Mouse (Mus musculus) bone marrow macrophage, adult 2 months (primary cell): ENCODE measurements around the gene Arid3b.

Source experiments
- CTCF ChIP-seq: IDR thresholded peaks from 2 replicates; pipeline ENCODE4 v1.5.1; 2012; ENCODE audit warnings: low read depth, mild to moderate bottlenecking, low read length, moderate library complexity
- POLR2A ChIP-seq: IDR thresholded peaks from 2 replicates; pipeline ENCODE4 v1.6.1; 2012; ENCODE audit warnings: mild to moderate bottlenecking, low read depth, low read length, borderline replicate concordance

DNA sequence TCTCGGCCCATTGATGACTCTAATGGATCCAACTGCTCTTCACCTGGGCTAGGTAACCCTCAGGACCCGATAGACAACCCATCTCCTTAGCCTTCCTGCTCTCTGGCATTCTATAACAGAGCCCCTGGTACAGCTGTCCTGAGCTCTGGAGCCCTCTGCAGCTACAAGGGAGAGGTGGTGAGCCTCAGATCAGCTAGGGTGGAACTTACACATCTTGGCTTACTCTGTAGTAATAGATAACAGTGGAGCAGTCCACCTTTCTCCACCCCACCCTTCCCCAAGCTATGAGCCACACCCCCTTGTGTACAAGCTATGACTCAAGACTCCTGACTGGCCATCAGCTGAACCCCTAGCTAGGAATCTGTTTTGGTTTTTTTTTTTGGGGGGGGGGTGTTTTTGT is 65.8 kb downstream of the Arid3b start:
- TF ChIP-seq POLR2A, result no peak
- no peak for TF ChIP-seq CTCF
